Mouse (Mus musculus): ENCODE results near the gene Nlk.

- TF ChIP-seq CTCF (IDR thresholded peaks at IDR 0.05; ENCODE audit: low read depth) (no peak), EP300 (IDR thresholded peaks at IDR 0.05; ENCODE audit: low read depth) (no peak)
These were observed 152.6 kb downstream of the Nlk start for GRCm38 (mm10) chr11:78544449-78545111.

Data from liver, embryonic 14.5 days (tissue).